Mouse (Mus musculus): Measurements from ENCODE around the gene Dhx8.

- TF ChIP-seq POLR2A (IDR thresholded peaks at IDR 0.05; ENCODE audit: insufficient read depth, low read length) (no peak), CTCF (IDR thresholded peaks at IDR 0.05; ENCODE audit: low read depth, low read length) (no peak), EP300 (IDR thresholded peaks at IDR 0.05; ENCODE audit: insufficient read depth, low read depth, low read length) (no peak)
Observed at GRCm38 (mm10) chr11:101757366-101757765, 24.6 kb downstream of the Dhx8 start.
